Mouse (Mus musculus): Measurements from ENCODE around the gene Wbp1l. TPM values are rescaled to one million over a fixed set of nuclear protein-coding genes. Genes with fewer than 3 reads are reported as not detected.

The Wbp1l gene
- total RNA-seq, 2 experiments from 2014 or later, result 48.5 to 54.4 TPM

DNA sequence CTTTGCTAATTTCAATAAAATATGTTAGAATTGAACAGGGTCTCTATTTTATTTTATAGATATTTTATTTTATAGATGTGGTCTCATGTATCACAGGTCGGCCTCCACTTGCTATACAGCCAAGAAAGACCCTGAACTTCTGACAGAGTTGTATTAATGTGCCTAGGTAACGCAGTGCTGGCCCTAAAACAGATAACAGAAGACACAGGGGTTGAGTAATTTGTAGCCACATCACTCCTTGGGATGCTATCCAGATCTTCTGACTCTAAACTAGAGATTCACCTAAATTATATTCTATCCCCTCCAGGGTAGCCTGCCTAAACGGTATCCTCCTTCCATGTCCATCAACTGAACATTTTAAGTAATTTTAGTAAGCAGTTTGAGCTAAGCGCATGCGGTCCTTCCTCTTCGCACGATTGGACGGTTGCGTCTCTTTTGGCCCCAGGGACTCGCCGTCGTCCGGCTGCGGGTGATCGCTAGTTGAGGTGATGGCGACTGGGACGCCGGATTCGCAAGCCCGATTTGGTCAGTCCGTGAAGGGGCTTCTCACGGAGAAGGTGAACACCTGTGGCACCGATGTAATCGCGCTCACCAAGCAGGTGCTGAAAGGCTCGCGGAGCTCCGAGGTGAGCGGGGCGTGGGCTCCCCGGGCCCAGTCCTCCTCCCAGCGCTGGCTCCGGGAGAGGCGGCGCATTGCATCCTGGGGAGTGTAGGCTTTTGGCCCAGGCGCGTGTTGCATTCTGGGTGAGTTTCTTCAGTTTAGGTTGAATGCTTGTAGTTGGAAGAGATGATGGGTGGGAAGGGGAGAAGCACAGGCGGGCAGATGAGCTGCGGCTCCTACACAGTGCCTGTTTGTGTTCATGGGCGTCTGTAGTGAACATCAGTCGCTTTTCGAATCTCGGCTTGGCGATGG lies 90.8 kb downstream of the Wbp1l start, which contains the start of gene Borcs7:
Gene Borcs7 (plus strand): TSS at position 447 of the 913 bp plus-strand sequence.
- intact Hi-C loops (cut with DNase I), result loop anchor here (2.0 to 5.0 kb wide), 2 partner anchors 17 to 43 kb away; partner anchors contain the start of gene As3mt

DNA sequence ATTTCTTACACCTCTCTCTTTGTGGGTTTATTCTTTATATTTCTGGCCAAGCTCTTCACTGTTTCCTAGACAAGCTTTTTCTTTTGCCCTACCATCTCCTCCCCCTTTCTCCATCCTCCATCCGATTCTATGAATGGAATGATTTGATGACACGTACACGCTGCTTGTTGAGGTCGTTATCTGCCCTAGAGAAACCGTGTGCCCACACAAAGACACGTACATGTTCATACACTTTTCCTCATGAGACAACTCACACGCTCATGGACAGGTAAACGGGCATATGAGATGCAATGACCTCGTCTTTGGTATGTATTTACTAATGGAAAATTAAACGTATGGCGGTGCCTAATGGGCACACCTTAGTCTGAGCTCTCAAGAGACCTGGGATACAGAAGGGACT lies 91.5 kb downstream of the Wbp1l start:
- intact Hi-C loops (cut with DNase I), result loop anchor here (2.0 to 5.0 kb wide), 2 partner anchors 16 to 42 kb away; partner anchors contain the start of gene As3mt
- no peak for DNase-seq (ENCODE audit: low spot score)

More for the DNA sequence above, 90.8 kb downstream of the Wbp1l start, which contains the start of gene Borcs7:
- DNase-seq (ENCODE audit: low spot score), result peak; percentile 74

DNA sequence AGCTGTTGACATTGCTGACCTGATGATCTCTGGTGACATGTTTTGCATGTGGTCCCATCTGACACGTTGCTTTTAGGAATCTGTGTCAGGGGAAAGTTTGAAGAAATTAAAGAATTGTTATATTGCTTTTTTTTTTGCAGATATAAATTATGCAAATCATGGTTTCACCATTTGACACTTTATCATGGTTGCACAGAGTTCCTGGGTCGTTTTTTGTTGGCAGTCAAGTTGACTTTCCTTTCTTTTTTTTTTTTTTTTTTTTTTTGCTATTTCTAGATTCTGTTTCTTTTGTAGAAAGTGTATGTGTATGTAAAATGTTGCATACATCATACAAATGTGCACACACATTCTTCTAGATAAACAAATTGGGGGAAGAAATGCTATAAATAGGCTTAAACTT lies 92.2 kb downstream of the Wbp1l start:
- intact Hi-C loops (cut with DNase I), result loop anchor here (2.0 to 5.0 kb wide), 2 partner anchors 16 to 41 kb away; partner anchors contain the start of gene As3mt
- no peak for DNase-seq (ENCODE audit: low spot score)

DNA sequence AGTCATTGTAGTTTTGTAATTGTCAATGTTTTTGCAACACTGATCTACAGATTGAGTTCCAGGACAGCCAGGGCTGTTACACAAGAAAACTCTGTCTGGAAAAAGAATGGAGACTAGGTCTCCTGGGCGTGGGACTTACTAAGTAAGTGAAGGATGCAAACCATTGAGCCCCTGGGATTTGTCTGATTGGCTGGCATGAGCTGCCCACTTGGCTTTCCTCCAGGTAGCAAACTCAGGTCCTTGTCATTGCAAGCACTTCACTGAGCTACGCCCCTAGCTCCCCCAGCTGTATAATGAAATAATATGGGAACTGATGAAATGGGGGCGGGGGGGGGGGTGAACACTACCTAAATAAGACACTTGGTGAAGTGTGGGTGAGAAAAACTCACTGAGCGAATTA lies 94.3 kb downstream of the Wbp1l start:
- no peak for DNase-seq (ENCODE audit: low spot score)
- intact Hi-C loops (cut with DNase I), result loop anchor here (5.0 kb wide), 1 partner anchor 39 kb away; no protein-coding TSS in a partner anchor

DNA sequence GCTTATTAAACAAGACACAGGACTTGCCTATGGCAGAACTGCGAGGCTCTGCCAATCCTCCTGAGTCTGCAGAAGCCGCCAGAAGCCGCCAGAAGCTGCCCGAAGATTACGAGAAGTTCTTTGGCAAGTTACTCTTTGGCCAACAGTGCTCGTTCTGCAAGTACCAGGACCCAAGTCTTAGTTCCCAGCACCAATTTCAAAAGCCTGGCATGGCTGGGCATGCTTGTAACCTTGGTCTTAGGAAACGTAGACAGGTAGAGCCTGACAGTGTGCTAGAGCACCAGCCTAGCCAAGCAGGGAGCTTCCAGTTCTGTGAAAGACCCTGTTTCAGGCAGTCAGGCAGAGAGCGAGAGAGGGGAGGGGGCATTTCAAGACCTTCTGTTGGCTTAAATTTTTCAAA lies 97.6 kb downstream of the Wbp1l start:
- no peak for DNase-seq (ENCODE audit: low spot score)
- intact Hi-C loops (cut with DNase I), result no loop called here

DNA sequence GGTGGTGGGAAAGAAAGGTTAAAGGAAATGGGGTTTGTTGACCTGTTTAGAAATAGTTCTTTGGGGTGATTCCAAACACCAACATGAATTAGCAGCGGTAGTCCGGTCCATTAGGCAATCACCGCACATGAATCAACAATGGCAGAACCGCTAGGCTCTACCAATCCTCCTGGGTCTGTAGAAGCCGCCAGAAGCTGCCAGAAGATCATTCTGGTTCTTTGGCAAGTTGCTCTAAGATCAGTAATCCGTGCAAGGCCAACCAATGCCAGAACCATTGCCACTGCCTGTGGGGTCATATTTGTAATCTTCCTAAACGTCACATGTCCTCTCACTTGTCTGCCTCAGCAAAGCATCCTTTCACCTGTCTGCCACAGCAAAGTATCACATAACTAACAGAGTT lies 98.1 kb downstream of the Wbp1l start:
- intact Hi-C loops (cut with DNase I), result no loop called here
- DNase-seq (ENCODE audit: low spot score), result no peak

DNA sequence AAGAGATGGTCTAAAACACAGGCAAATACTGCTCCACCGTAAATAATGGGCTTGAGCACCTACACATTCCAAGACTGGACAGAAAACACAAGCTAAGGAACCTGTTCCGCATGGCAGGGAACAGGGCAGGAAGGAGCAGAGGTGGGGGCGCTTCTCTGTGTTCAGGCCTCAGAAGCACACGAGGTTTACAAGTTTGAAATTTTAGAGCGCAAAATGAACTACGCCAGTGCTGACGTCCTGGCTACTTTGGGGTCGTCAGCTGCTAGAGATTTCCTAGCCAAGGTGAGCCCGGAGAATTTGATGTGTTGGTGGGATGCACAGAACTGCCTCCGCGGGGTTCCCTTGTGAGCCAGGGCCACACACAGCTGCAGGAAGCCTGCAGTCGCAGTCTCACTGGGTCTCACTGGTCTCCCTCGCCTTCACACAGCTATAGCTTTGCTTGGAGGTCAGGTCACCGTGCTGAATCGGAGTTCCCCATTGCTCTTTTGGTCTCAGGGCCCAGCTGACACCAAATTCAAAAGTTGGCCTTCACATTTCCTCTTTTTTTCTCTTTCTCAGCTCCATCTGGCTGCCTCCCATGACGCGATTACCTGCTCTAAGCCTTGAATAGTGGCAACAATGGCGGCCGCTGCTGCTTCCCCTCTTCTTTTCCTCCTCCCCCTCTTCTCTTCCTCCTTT lies 99.1 kb downstream of the Wbp1l start:
- intact Hi-C loops (cut with DNase I), result no loop called here
- no peak for DNase-seq (ENCODE audit: low spot score)

DNA sequence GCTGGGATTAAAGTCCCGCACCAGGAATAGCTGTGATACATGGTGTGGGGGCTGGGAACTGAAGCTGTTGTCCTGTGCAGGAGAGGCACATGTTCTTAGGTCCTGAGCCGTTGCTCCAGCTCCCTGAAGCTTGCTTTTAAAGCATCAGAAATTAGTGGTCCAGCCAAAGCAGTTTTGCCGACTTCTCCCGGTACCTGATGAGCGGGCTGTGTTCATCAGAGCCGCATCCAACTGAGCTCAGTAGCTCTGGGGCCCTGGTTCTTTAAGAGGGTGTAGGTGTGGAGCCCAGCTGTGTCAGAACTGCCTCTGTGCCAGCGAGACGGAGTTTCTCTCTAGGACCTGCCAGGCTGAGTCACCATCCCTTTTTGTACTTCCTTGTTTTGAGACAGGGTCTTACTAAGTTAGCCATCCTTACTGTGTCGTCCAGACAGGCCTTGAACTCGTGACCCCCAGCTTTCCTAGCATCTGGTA lies 100.2 kb downstream of the Wbp1l start:
- intact Hi-C loops (cut with DNase I), result no loop called here
- DNase-seq (ENCODE audit: low spot score), result no peak

DNA sequence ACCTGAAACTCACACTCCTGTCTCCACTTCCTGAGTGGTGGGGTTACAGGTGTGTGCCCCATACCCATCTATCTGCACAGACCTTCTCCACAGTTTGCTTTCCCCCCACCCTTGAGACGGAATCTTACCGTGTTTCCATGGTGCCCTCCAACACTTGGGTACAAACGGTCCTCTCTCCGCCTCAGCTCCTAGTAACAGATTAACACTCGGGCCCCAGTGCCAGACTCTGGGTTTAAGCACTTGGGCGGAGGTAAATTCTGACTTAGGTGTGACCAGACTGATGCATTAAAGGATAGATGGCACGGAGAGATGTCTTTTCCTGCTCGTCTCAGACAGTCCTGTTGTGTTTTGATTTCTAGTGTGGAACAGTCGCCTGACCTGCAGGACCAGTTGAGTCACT lies 102.3 kb downstream of the Wbp1l start:
- no peak for DNase-seq (ENCODE audit: low spot score)
- intact Hi-C loops (cut with DNase I), result no loop called here

DNA sequence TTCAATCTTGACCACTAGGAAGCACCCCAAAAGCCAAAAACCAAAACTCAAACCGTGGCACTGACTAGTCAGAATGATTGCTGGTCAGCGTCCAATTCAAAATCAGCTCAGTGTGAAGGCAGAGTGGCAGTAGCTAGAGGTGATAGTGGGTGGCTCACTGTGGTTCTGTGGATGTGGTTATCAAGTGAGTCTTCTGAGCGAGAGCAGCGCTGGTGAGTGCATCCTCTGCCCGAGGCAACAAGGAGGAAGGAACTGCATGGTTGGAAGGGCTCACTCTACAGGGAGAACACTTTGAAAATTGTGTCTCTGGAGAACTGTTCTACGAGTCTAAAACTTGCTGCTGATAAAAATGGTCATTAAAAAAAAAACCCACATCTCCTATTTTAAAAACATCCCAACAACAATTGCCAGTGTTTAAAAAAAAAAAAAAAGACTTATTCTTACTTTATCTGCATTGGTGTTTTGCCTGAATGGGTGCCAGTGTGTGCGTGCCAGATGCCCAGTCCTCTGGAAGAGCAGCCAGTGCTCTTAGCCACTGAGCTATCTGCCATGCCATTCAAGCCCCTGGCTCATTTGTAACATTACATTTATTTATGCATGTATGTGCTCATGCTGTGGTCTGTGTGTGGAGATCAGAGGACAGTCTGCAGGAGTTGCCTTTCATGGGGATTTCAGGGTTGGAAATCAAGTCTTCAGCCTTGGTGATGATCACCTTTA lies 107.1 kb downstream of the Wbp1l start:
- DNase-seq (ENCODE audit: low spot score), result no peak

DNA sequence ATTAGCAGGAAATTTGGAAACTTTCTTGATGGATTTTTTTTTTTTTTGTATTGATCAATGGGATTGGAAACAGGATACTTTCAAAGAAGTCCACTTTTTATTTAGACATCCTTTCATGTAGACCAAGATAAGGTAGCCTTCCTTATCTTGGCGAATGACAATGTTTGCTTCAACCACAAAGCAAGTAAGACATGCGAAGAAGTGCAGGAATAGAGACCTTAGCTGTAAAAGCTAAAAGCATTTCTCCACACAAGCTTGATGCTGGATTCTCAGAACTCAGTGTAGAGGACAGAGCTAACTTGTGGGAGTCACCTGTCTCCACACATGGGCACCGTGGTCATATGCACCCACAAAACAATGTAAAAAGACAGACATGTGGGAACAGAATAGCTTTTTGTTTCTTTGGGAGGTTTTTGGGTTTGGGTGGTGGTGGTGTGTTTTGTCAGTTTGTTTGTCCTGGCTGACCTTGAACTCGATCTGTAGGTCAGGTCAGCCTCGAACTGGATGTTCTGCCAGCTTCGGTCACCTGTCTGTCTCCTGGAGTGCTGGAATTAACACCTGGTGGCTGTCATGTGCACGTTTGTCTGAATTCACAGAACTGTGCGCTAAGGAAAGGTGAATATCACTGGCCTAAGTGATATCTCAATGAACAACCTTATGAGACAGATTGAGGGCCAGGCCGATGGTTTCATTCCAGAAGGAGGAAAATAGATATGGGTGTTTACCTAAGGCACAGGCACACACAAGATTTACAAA lies 107.8 kb downstream of the Wbp1l start:
- intact Hi-C loops (cut with DNase I), result loop anchor here (2.0 kb wide), 1 partner anchor 16 kb away; no protein-coding TSS in a partner anchor
- no peak for DNase-seq (ENCODE audit: low spot score)

More for the DNA sequence above, 107.1 kb downstream of the Wbp1l start:
- intact Hi-C loops (cut with DNase I), result loop anchor here (2.0 kb wide), 1 partner anchor 15 kb away; no protein-coding TSS in a partner anchor

Other genes with a start within 250 kb of the Wbp1l start
- under 1 TPM; 0.36 to 0.70 TPM for gene 2310034G01Rik, start 248.8 kb upstream of the Wbp1l start, total RNA-seq (2021)
- gene Actr1a, start 203.3 kb upstream of the Wbp1l start, total RNA-seq (2021), result 10 to 100 TPM; 89.3 to 94.8 TPM
- 10 to 100 TPM; 12.0 to 12.6 TPM for gene Sufu, start 202.2 kb upstream of the Wbp1l start, total RNA-seq (2021)
- gene Trim8, start 97.4 kb upstream of the Wbp1l start, total RNA-seq (2021), result 10 to 100 TPM; 37.3 to 40.6 TPM
- 10 to 100 TPM; 33.2 to 37.0 TPM for gene Arl3, start 25.9 kb upstream of the Wbp1l start, total RNA-seq (2021)
- 1 to 10 TPM; 3.1 to 4.2 TPM for gene Sfxn2, start 25.7 kb upstream of the Wbp1l start, total RNA-seq (2021)
- not detected for gene Cyp17a1, start 74.1 kb downstream of the Wbp1l start, total RNA-seq (2021)
- gene Borcs7, start 90.8 kb downstream of the Wbp1l start, total RNA-seq (2021), result 1 to 10 TPM; 7.8 to 8.8 TPM
- 10 to 100 TPM; 93.3 to 97.2 TPM for gene As3mt, start 108.4 kb downstream of the Wbp1l start, total RNA-seq (2021)
- 1 to 10 TPM; 4.6 to 7.8 TPM for gene Cnnm2, start 162.5 kb downstream of the Wbp1l start, total RNA-seq (2021)

All from heart, postnatal 25 days (tissue).